In the genomic region with DNA sequence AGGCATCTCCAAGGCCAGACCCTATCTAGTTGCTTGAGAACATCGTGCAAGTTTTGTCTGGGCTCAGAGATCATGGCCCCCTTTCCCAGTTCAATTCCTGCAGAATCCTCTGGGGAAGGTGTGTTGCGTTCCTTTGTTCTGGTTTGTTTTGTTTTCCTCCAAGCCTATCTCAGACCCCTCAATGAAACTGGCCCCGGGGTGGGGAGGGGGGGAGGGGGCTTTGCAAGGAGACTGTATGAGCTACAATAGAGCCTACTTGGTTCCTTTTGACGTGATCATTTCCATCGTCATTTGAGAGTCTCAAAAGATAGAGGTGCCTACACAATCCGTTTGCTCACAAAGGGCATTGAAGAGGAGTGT, we compare ENCODE assay signal across 9 mouse cellular contexts. TPM values are rescaled to one million over a fixed set of nuclear protein-coding genes. Genes with fewer than 3 reads are reported as not detected.
DNase-seq lines count a peak whose midpoint lies in the region; ATAC-seq and TF ChIP-seq lines count a peak whose summit lies in the region.
"Had no signal": no experiment of that assay in that cellular context is flagged by ENCODE, and none has a peak within 500 bp of the region (broad histone marks: within the 10 kb centered on the region; RNA-seq: fewer than 3 reads in every experiment).

No protein-coding gene starts in this region.

- peaks cover 10% of the 10 kb centered on the region; the same call in 1 of the 2 replicates for H3K36me3 ChIP-seq in lung, embryonic 14.5 days (ENCODE audit: insufficient read depth)
- H3K36me3 ChIP-seq in hindbrain, embryonic 15.5 days, result no peaks in the 10 kb centered on the region
- H3K36me3 ChIP-seq in neural tube, embryonic 12.5 days, result no peaks in the 10 kb centered on the region

- H3K9me3 ChIP-seq in lung, embryonic 14.5 days (ENCODE audit: low read depth, low read length), result no peaks in the 10 kb centered on the region
- H3K9me3 ChIP-seq in hindbrain, embryonic 15.5 days, result no peaks in the 10 kb centered on the region
- no peaks in the 10 kb centered on the region for H3K9me3 ChIP-seq in neural tube, embryonic 12.5 days

- H3K27ac ChIP-seq in gastrocnemius, adult 2 months, result peak overlapping the region; percentile 85
- peak overlapping the region; percentile 87 for H3K27ac ChIP-seq in lung, embryonic 14.5 days (ENCODE audit: low read depth)
- H3K27ac ChIP-seq in hindbrain, embryonic 15.5 days (replicated peaks), result no peak overlapping the region
- H3K27ac ChIP-seq in neural tube, embryonic 12.5 days, result no peak overlapping the region

- peak overlapping the region; percentile 71 for H3K4me3 ChIP-seq in gastrocnemius, adult 2 months
- no peak overlapping the region; the same call in 1 of the 2 replicates for H3K4me3 ChIP-seq in lung, embryonic 14.5 days (ENCODE audit: low read depth, low read length)
- H3K4me3 ChIP-seq in hindbrain, embryonic 15.5 days, result no peak overlapping the region
- H3K4me3 ChIP-seq in neural tube, embryonic 12.5 days, result no peak overlapping the region

- TF ChIP-seq CTCF in gastrocnemius, adult 2 months (IDR thresholded peaks at IDR 0.05), result no peak
- no peak for TF ChIP-seq CTCF in lung, embryonic 14.5 days (IDR thresholded peaks at IDR 0.05; ENCODE audit: low read depth)

- ATAC-seq in lung, embryonic 14.5 days (ENCODE audit: insufficient read depth), result no peak; the same call in 1 of the 2 replicates
- ATAC-seq in hindbrain, embryonic 15.5 days (ENCODE audit: low FRiP score, low read depth), result peak; percentile 15; the same call in 1 of the 2 replicates
- no peak for ATAC-seq in neural tube, embryonic 12.5 days (ENCODE audit: low FRiP score, low read depth)
- no peak for ATAC-seq in inflammation-experienced regulatory T-cells, adult 6 months

- H3K4me2 ChIP-seq in lung, embryonic 14.5 days, result peak overlapping the region; percentile 95
- peak overlapping the region; percentile 60; the same call in 1 of the 2 replicates for H3K4me2 ChIP-seq in hindbrain, embryonic 15.5 days
- H3K4me2 ChIP-seq in neural tube, embryonic 12.5 days (replicated peaks), result peak overlapping the region; percentile 72

- 21% methylated on average over 6 of the region's 6 CpGs for WGBS in lung, embryonic 14.5 days
- 9% methylated on average over 6 of the region's 6 CpGs for WGBS in hindbrain, embryonic 15.5 days
- 21% methylated on average over 6 of the region's 6 CpGs for WGBS in neural tube, embryonic 12.5 days

- intact Hi-C loops in gastrocnemius, adult 2 months (cut with DNase I), result loop anchor here (5.0 to 10.0 kb wide), 5 partner anchors 61 to 286 kb away; no protein-coding TSS in a partner anchor
- intact Hi-C loops in gastrocnemius, postnatal 14 days (cut with DNase I; ENCODE audit: low total_unique reads), result loop anchor here (5.0 to 10.0 kb wide), 4 partner anchors 129 to 286 kb away; no protein-coding TSS in a partner anchor

- H3K4me1 ChIP-seq in lung, embryonic 14.5 days (ENCODE audit: insufficient read depth), result peaks cover 5% of the 10 kb centered on the region; the same call in 1 of the 2 replicates
- H3K4me1 ChIP-seq in hindbrain, embryonic 15.5 days (replicated peaks), result peaks cover 29% of the 10 kb centered on the region
- peaks cover 22% of the 10 kb centered on the region for H3K4me1 ChIP-seq in neural tube, embryonic 12.5 days

- no peak overlapping the region for H3K9ac ChIP-seq in lung, embryonic 14.5 days
- H3K9ac ChIP-seq in hindbrain, embryonic 15.5 days, result no peak overlapping the region
- no peak overlapping the region for H3K9ac ChIP-seq in neural tube, embryonic 12.5 days

- no peak for DNase-seq in gastrocnemius, adult 2 months
- DNase-seq in gastrocnemius, postnatal 10 days, result no peak
- DNase-seq in lung, embryonic 14.5 days, result no peak
- DNase-seq in lung, postnatal 36 days, result no peak
- no peak for DNase-seq in gastrocnemius, postnatal 14 days

- no peaks in the 10 kb centered on the region for H3K27me3 ChIP-seq in lung, embryonic 14.5 days (ENCODE audit: insufficient read depth, low read length)
- H3K27me3 ChIP-seq in hindbrain, embryonic 15.5 days, result peaks cover 58% of the 10 kb centered on the region
- H3K27me3 ChIP-seq in neural tube, embryonic 12.5 days (replicated peaks), result peaks cover 44% of the 10 kb centered on the region

RNA-seq across cellular contexts. Expression of gene Thbd, which starts 0.8 kb away (rescaled TPM):
- total RNA-seq in gastrocnemius, adult 2 months (2021), result 10 to 100 TPM; 13.0 to 24.0 TPM
- 10 to 100 TPM; 22.0 to 26.6 TPM for total RNA-seq in gastrocnemius, postnatal 10 days (2021)
- 115 and 116 TPM in 2 replicates for polyA plus RNA-seq in lung, embryonic 14.5 days (2014; fragmentation: Nextera tagmentation; extraction: Ambion mirVana)
- polyA plus RNA-seq in hindbrain, embryonic 15.5 days (2015; fragmentation: Nextera tagmentation; extraction: Ambion mirVana), result 9.0 and 14.4 TPM in 2 replicates
- 8.0 and 9.0 TPM in 2 replicates for polyA plus RNA-seq in neural tube, embryonic 12.5 days (2016; fragmentation: Nextera tagmentation; extraction: Ambion mirVana)
- under 1 TPM in 1 of 3 experiments, not detected in 2; 0.24 TPM for polyA plus RNA-seq in inflammation-experienced regulatory T-cells, adult 6 months (2017; shearing (Covaris generic))
- 10 to 100 TPM; 19.3 to 27.9 TPM for total RNA-seq in gastrocnemius, postnatal 14 days (2021)

RNA-seq across cellular contexts. Expression of gene Sstr4, which starts 13.6 kb away (rescaled TPM):
- under 1 TPM; 0.28 to 0.47 TPM for total RNA-seq in gastrocnemius, adult 2 months (2021)
- under 1 TPM; 0.38 to 0.72 TPM for total RNA-seq in gastrocnemius, postnatal 10 days (2021)
- polyA plus RNA-seq in lung, embryonic 14.5 days (2014; fragmentation: Nextera tagmentation; extraction: Ambion mirVana), result 4.8 and 5.9 TPM in 2 replicates
- polyA plus RNA-seq in hindbrain, embryonic 15.5 days (2015; fragmentation: Nextera tagmentation; extraction: Ambion mirVana), result 3.9 and 4.4 TPM in 2 replicates
- 0.64 and 1.0 TPM in 2 replicates for polyA plus RNA-seq in neural tube, embryonic 12.5 days (2016; fragmentation: Nextera tagmentation; extraction: Ambion mirVana)
- not detected for polyA plus RNA-seq in inflammation-experienced regulatory T-cells, adult 6 months (2017; shearing (Covaris generic))
- under 1 TPM; 0.20 to 0.43 TPM for total RNA-seq in gastrocnemius, postnatal 14 days (2021)
- polyA plus RNA-seq: C2C12 had no signal

RNA-seq across cellular contexts. Expression of gene Cd93, which starts 34.6 kb away (rescaled TPM):
- total RNA-seq in gastrocnemius, adult 2 months (2021), result 10 to 100 TPM; 12.6 to 16.5 TPM
- total RNA-seq in gastrocnemius, postnatal 10 days (2021), result 10 to 100 TPM; 74.8 to 93.5 TPM
- polyA plus RNA-seq in lung, embryonic 14.5 days (2014; fragmentation: Nextera tagmentation; extraction: Ambion mirVana), result 33.7 and 34.4 TPM in 2 replicates
- polyA plus RNA-seq in hindbrain, embryonic 15.5 days (2015; fragmentation: Nextera tagmentation; extraction: Ambion mirVana), result 8.0 and 8.8 TPM in 2 replicates
- 7.3 and 8.0 TPM in 2 replicates for polyA plus RNA-seq in neural tube, embryonic 12.5 days (2016; fragmentation: Nextera tagmentation; extraction: Ambion mirVana)
- under 1 TPM in 2 of 3 experiments, not detected in 1; 0.08 to 0.13 TPM for polyA plus RNA-seq in inflammation-experienced regulatory T-cells, adult 6 months (2017; shearing (Covaris generic))
- 10 to 100 TPM; 60.5 to 73.6 TPM for total RNA-seq in gastrocnemius, postnatal 14 days (2021)

Comparison
In these comparisons a context has a peak if more than half of its experiments do, and no peak if none do; other contexts are left out.
1. H3K27ac ChIP-seq: peak in gastrocnemius, adult 2 months (single experiment) and lung, embryonic 14.5 days (single experiment); none in hindbrain, embryonic 15.5 days (single experiment) and neural tube, embryonic 12.5 days (single experiment).
2. Peak in every context shown above with its lines, with median percentiles within 50 percentile points of each other: H3K4me2 ChIP-seq.